Mouse (Mus musculus): Measurements from ENCODE around the gene Dgkk.

DNA sequence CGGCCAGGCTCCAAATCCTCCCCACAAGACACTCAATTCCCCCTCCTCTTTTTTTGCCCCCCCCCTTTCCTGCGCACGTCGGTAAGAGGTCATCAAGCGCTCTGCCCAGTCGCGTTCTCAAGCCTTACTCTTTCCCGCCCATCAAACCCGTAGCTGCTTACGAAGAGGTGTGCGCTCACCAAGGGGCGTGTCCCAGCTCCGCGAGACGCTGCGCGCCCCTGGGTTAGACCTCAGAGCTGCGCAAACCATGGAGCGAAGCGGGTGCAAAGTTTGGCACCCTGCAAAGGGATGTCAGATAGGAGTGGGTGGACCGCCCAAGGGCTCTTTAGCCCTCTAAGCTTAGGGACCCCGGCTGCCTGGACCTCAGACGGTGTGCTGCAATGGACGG is 862 bp upstream of the Dgkk start:
- TF ChIP-seq POLR2A (IDR thresholded peaks at IDR 0.05; ENCODE audit: extremely low read depth, insufficient read depth, low read length) (no peak), CTCF (IDR thresholded peaks at IDR 0.05; ENCODE audit: extremely low read depth, insufficient read depth, low read length) (no peak)
